Mouse (Mus musculus): ENCODE data around the gene Pla2g6. TPM values are rescaled to one million over a fixed set of nuclear protein-coding genes. Genes with fewer than 3 reads are reported as not detected.

Pla2g6 gene
- polyA plus RNA-seq, 1 experiment from 2014 or later, result 18.8 TPM

- Histone ChIP-seq H3K36me3 (replicated peaks; ENCODE audit: insufficient read depth, low read length) (peaks cover 12% of the 10 kb centered on the region; the same call in 1 of the 2 replicates), H3K4me2 (ENCODE audit: low read depth, low read length) (no peak overlapping the region), H3K9me3 (ENCODE audit: low read length) (no peaks in the 10 kb centered on the region), H3K27me3 (ENCODE audit: insufficient read depth, low read length) (no peaks in the 10 kb centered on the region), H3K9ac (replicated peaks) (peak overlapping the region; percentile 30; the same call in 1 of the 2 replicates), H3K4me3 (ENCODE audit: low read depth, low read length) (no peak overlapping the region), H3K27ac (ENCODE audit: low read depth) (peak overlapping the region; percentile 62), H3K4me1 (ENCODE audit: insufficient read depth) (peaks cover 23% of the 10 kb centered on the region)
- TF ChIP-seq EP300 (IDR thresholded peaks at IDR 0.05; ENCODE audit: low read depth) (no peak), CTCF (IDR thresholded peaks at IDR 0.05; ENCODE audit: low read depth) (no peak)
- 72% methylated on average over 8 of the region's 8 CpGs for WGBS (ENCODE audit: insufficient replicate concordance)
- no peak for DNase-seq
- ATAC-seq, result peak; percentile 78
Observed at GRCm38 (mm10) chr15:79368861-79369440, 40.8 kb upstream of the Pla2g6 start.

GRCm38 (mm10) chr15:79368313-79368811 is 40.2 kb upstream of the Pla2g6 start:
- H3K4me3 ChIP-seq (ENCODE audit: low read depth, low read length), result no peak overlapping the region
- H3K36me3 ChIP-seq (replicated peaks; ENCODE audit: insufficient read depth, low read length), result peaks cover 12% of the 10 kb centered on the region
- H3K9ac ChIP-seq (replicated peaks), result 0 out of 2 replicates have a peak overlapping the region, but pooled peaks have one; percentile 30
- H3K4me2 ChIP-seq (ENCODE audit: low read depth, low read length), result no peak overlapping the region
- H3K4me1 ChIP-seq (ENCODE audit: insufficient read depth), result peaks cover 23% of the 10 kb centered on the region
- ATAC-seq (peak; percentile 87), DNase-seq (peak; percentile 60)
- no peaks in the 10 kb centered on the region for H3K27me3 ChIP-seq (ENCODE audit: insufficient read depth, low read length)
- H3K27ac ChIP-seq (ENCODE audit: low read depth), result peak overlapping the region; percentile 64
- no peaks in the 10 kb centered on the region for H3K9me3 ChIP-seq (ENCODE audit: low read length)
- TF ChIP-seq CTCF (IDR thresholded peaks at IDR 0.05; ENCODE audit: low read depth) (no peak), EP300 (IDR thresholded peaks at IDR 0.05; ENCODE audit: low read depth) (no peak)
- 56% methylated on average over 14 of the region's 14 CpGs for WGBS (ENCODE audit: insufficient replicate concordance)

- H3K9me3 ChIP-seq (ENCODE audit: low read length), result no peaks in the 10 kb centered on the region
- 76% methylated on average over 5 of the region's 5 CpGs for WGBS (ENCODE audit: insufficient replicate concordance)
- no peak for TF ChIP-seq CTCF (IDR thresholded peaks at IDR 0.05; ENCODE audit: low read depth)
- no peak overlapping the region for H3K27ac ChIP-seq (ENCODE audit: low read depth)
- peaks cover 10% of the 10 kb centered on the region for H3K36me3 ChIP-seq (replicated peaks; ENCODE audit: insufficient read depth, low read length)
- no peaks in the 10 kb centered on the region for H3K27me3 ChIP-seq (ENCODE audit: insufficient read depth, low read length)
- DNase-seq (no peak), ATAC-seq (no peak)
- no peak overlapping the region for H3K9ac ChIP-seq (replicated peaks)
- no peak overlapping the region for H3K4me2 ChIP-seq (ENCODE audit: low read depth, low read length)
- H3K4me3 ChIP-seq (ENCODE audit: low read depth, low read length), result no peak overlapping the region
- peaks cover 23% of the 10 kb centered on the region for H3K4me1 ChIP-seq (ENCODE audit: insufficient read depth)
Observed at GRCm38 (mm10) chr15:79366402-79366801, 38.2 kb upstream of the Pla2g6 start.

GRCm38 (mm10) chr15:79365068-79365467 is 36.9 kb upstream of the Pla2g6 start:
- no peak for ATAC-seq
- no peaks in the 10 kb centered on the region for H3K27me3 ChIP-seq (ENCODE audit: insufficient read depth, low read length)
- H3K4me2 ChIP-seq (ENCODE audit: low read depth, low read length), result no peak overlapping the region
- no peak overlapping the region for H3K4me3 ChIP-seq (ENCODE audit: low read depth, low read length)
- H3K36me3 ChIP-seq (replicated peaks; ENCODE audit: insufficient read depth, low read length), result peaks cover 10% of the 10 kb centered on the region
- no peaks in the 10 kb centered on the region for H3K9me3 ChIP-seq (ENCODE audit: low read length)
- peaks cover 17% of the 10 kb centered on the region for H3K4me1 ChIP-seq (ENCODE audit: insufficient read depth)
- TF ChIP-seq EP300 (IDR thresholded peaks at IDR 0.05; ENCODE audit: low read depth) (no peak), CTCF (IDR thresholded peaks at IDR 0.05; ENCODE audit: low read depth) (no peak)
- 93% methylated on average over 12 of the region's 12 CpGs for WGBS (ENCODE audit: insufficient replicate concordance)
- H3K9ac ChIP-seq (replicated peaks), result no peak overlapping the region
- no peak overlapping the region for H3K27ac ChIP-seq (ENCODE audit: low read depth)
- no peak for DNase-seq

- ATAC-seq, result no peak
- Histone ChIP-seq H3K4me3 (ENCODE audit: low read depth, low read length) (no peak overlapping the region), H3K9me3 (ENCODE audit: low read length) (no peaks in the 10 kb centered on the region), H3K9ac (replicated peaks) (no peak overlapping the region), H3K4me1 (ENCODE audit: insufficient read depth) (peaks cover 12% of the 10 kb centered on the region), H3K4me2 (ENCODE audit: low read depth, low read length) (no peak overlapping the region), H3K27ac (ENCODE audit: low read depth) (no peak overlapping the region), H3K36me3 (replicated peaks; ENCODE audit: insufficient read depth, low read length) (peaks cover 10% of the 10 kb centered on the region), H3K27me3 (ENCODE audit: insufficient read depth, low read length) (no peaks in the 10 kb centered on the region)
- no peak for DNase-seq
- 78% methylated on average over 6 of the region's 6 CpGs for WGBS (ENCODE audit: insufficient replicate concordance)
- TF ChIP-seq EP300 (IDR thresholded peaks at IDR 0.05; ENCODE audit: low read depth), result no peak
- no peak for TF ChIP-seq CTCF (IDR thresholded peaks at IDR 0.05; ENCODE audit: low read depth)
Observed at GRCm38 (mm10) chr15:79364120-79364519, 35.9 kb upstream of the Pla2g6 start.

GRCm38 (mm10) chr15:79361023-79361422 is 32.8 kb upstream of the Pla2g6 start:
- no peak for TF ChIP-seq CTCF (IDR thresholded peaks at IDR 0.05; ENCODE audit: low read depth)
- peaks cover 12% of the 10 kb centered on the region for H3K36me3 ChIP-seq (replicated peaks; ENCODE audit: insufficient read depth, low read length)
- no peak overlapping the region for H3K9ac ChIP-seq (replicated peaks)
- H3K27ac ChIP-seq (ENCODE audit: low read depth), result no peak overlapping the region
- H3K9me3 ChIP-seq (ENCODE audit: low read length), result no peaks in the 10 kb centered on the region
- H3K4me1 ChIP-seq (ENCODE audit: insufficient read depth), result peaks cover 27% of the 10 kb centered on the region
- H3K27me3 ChIP-seq (ENCODE audit: insufficient read depth, low read length), result no peaks in the 10 kb centered on the region
- 28% methylated on average over 4 of the region's 4 CpGs for WGBS (ENCODE audit: insufficient replicate concordance)
- H3K4me2 ChIP-seq (ENCODE audit: low read depth, low read length), result no peak overlapping the region
- no peak for ATAC-seq
- no peak overlapping the region for H3K4me3 ChIP-seq (ENCODE audit: low read depth, low read length)
- DNase-seq, result no peak
